Mouse (Mus musculus) limb, embryonic 13.5 days (tissue): ENCODE results near the gene Thap7. TPM values are rescaled to one million over a fixed set of nuclear protein-coding genes. Genes with fewer than 3 reads are reported as not detected.

Experiments used
- ATAC-seq: fragments of 200-750 bp; cut with Nextera tagmentation; 2 replicates; pipeline ENCODE4 v1.8.0; 2017; ENCODE audit warnings: low read depth, moderate number of reproducible peaks, moderate TSS enrichment; ENCODE audit not compliant: low FRiP score
- H3K27ac ChIP-seq: fragments of 300-500 bp; sonication (generic); 2 replicates; pipeline ENCODE4 v1.5.1; 2015; ENCODE audit warnings: inconsistent platforms, mild to moderate bottlenecking, moderate library complexity
- H3K27me3 ChIP-seq: fragments of 300-500 bp; sonication (generic); 2 replicates; pipeline ENCODE4 v1.6.1; 2015; ENCODE audit warnings: mild to moderate bottlenecking, inconsistent platforms
- H3K36me3 ChIP-seq: fragments of 300-500 bp; sonication (generic); 2 replicates; pipeline ENCODE4 v1.6.1; 2015; ENCODE audit warnings: inconsistent platforms, mild to moderate bottlenecking, moderate library complexity
- H3K4me1 ChIP-seq: fragments of 300-500 bp; sonication (generic); 2 replicates; pipeline ENCODE4 v1.6.1; 2015; ENCODE audit warnings: inconsistent platforms
- H3K4me2 ChIP-seq: fragments of 300-500 bp; sonication (generic); replicated peaks from 2 replicates; pipeline ENCODE4 v1.6.1; 2015; ENCODE audit warnings: inconsistent platforms, mild to moderate bottlenecking, moderate library complexity
- H3K4me3 ChIP-seq: fragments of 300-500 bp; sonication (generic); 2 replicates; pipeline ENCODE4 v1.5.1; 2015; ENCODE audit warnings: moderate library complexity, mild to moderate bottlenecking, inconsistent platforms
- H3K9ac ChIP-seq: fragments of 300-500 bp; sonication (generic); 2 replicates; pipeline ENCODE4 v1.6.1; 2015; ENCODE audit warnings: mild to moderate bottlenecking, inconsistent platforms
- H3K9me3 ChIP-seq: fragments of 300-500 bp; sonication (generic); 2 replicates; pipeline ENCODE4 v1.6.1; 2016; ENCODE audit warnings: inconsistent platforms
- WGBS: fragments of 180-500 bp; shearing (Covaris S2); methylation state at CpG from one replicate; pipeline ENCODE4 v1.1.7; 2015; 5-methylcytosine and 5-hydroxymethylcytosine counted together
- polyA plus RNA-seq: library from polyadenylated mRNA; unstranded; fragments of >200 nt; fragmentation: Nextera tagmentation; extraction: Ambion mirVana; gene quantifications from 2 replicates; pipeline ENCODE4 v1.2.1, GENCODE M21; 2015

Gene Thap7
- polyA plus RNA-seq, 1 experiment from 2014 or later, result 75.2 TPM

DNA sequence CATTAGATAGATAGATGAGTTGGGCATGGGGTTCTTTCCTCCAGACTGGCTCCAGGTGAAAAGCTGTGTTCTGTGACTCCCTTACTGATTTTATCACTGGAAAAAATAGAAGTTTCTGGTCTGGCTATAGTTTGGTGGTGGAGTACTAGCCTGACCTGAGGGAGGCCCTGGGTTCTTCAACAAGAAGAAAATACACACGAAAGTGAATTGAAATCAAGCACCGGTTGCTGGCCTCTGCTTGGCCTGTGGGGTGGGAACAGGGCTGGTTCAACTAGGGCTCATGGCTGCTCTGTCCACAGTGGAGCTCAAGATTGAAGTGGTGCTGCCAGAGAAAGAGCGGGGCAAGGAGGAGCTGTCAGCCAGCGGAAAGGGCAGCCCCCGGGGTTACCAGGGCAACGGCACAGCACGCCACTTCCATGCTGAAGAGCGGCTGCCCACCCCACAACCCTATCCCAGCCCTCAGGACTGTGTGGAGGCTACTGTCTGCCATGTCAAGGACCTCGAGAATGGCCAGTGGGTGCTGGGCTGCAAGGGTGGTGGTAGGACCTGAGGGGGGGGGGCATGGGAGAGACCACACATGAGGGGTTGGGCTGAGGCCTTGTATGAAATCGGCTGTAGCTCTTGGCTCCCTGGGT lies 31.6 kb downstream of the Thap7 start:
- Histone ChIP-seq H3K9ac (no peak overlapping the region), H3K4me2 (no peak overlapping the region), H3K9me3 (no peaks in the 10 kb centered on the region), H3K36me3 (no peaks in the 10 kb centered on the region), H3K4me1 (peaks cover 9% of the 10 kb centered on the region), H3K4me3 (no peak overlapping the region), H3K27me3 (peaks cover 5% of the 10 kb centered on the region; the same call in 1 of the 2 replicates), H3K27ac (no peak overlapping the region)
- ATAC-seq, result peak; percentile 17; the same call in 1 of the 2 replicates
- WGBS, result 28% methylated on average over 10 of the region's 10 CpGs

GRCm38 (mm10) chr16:17496499-17497305 lies 34.2 kb downstream of the Thap7 start:
- Histone ChIP-seq H3K4me3 (no peak overlapping the region), H3K9me3 (no peaks in the 10 kb centered on the region), H3K36me3 (no peaks in the 10 kb centered on the region), H3K9ac (0 out of 2 replicates have a peak overlapping the region, but pooled peaks have one; percentile 35), H3K4me2 (no peak overlapping the region), H3K27ac (peak overlapping the region; percentile 33; the same call in 1 of the 2 replicates), H3K4me1 (peaks cover 9% of the 10 kb centered on the region), H3K27me3 (peaks cover 5% of the 10 kb centered on the region)
- peak; percentile 50; the same call in 1 of the 2 replicates for ATAC-seq
- WGBS, result 49% methylated on average over 2 of the region's 2 CpGs

DNA sequence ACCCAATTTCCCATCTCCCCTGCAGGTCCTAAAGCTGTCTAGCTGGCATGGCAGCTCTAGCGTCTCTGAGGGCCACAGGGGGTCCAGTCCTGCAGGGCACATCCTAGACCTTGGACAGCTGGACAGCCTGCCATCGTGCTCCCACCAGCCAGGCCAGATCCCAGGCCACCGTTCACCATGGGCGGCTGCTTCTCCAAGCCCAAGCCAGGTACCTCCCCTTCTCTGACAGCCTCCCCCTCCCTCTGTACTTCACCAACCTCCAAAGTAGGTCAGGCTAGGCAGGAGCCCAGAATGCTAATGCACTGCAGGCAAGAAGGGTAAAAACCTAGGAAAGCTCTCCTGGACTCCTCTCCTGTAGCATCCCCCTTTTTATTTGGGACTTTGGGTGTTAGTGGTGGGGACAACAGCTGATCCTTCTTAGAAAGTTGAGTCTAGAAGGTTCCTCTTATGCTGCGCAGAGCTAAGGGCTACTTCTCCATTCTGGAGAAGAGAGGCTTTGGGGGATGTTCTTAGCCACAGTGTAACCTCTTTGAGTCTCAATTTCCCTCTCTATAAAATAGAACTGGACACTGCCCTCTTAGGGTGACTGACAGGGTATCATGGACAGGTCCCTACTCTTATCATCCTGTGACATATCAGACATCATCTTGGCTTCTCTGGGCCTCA lies 38.9 kb downstream of the Thap7 start:
- Histone ChIP-seq H3K27ac (no peak overlapping the region), H3K4me1 (peaks cover 22% of the 10 kb centered on the region), H3K4me3 (no peak overlapping the region), H3K9ac (no peak overlapping the region), H3K27me3 (peaks cover 39% of the 10 kb centered on the region), H3K36me3 (peaks cover 10% of the 10 kb centered on the region), H3K9me3 (no peaks in the 10 kb centered on the region), H3K4me2 (no peak overlapping the region)
- no peak for ATAC-seq
- WGBS, result 59% methylated on average over 5 of the region's 5 CpGs

DNA sequence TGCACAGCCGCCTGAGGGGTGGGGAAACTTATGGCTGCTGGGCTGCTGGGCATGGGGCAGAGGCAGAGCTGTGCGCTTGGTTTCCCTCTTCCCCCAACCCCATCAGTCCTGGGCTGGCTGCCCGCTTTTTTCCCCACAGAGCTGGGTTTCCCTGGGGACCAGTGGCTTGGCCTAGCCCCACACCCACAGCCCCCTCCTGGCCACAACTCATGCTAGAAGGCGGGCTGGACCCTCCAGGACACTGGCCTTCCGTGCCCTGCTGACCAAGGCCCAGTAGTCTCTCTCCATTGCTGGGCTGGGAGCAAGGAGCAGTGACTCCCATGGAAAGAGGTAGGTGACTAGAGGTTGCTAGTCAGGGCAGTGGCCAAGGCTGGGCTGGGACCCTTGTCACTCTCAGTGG lies 39.8 kb downstream of the Thap7 start:
- WGBS, result 77% methylated on average over 5 of the region's 5 CpGs
- H3K4me1 ChIP-seq, result peaks cover 13% of the 10 kb centered on the region
- ATAC-seq, result no peak
- H3K9ac ChIP-seq, result no peak overlapping the region
- H3K9me3 ChIP-seq, result no peaks in the 10 kb centered on the region
- H3K4me2 ChIP-seq, result no peak overlapping the region
- no peak overlapping the region for H3K27ac ChIP-seq
- H3K27me3 ChIP-seq, result peaks cover 39% of the 10 kb centered on the region
- H3K36me3 ChIP-seq, result peaks cover 18% of the 10 kb centered on the region
- H3K4me3 ChIP-seq, result no peak overlapping the region

GRCm38 (mm10) chr16:17489469-17490111 lies 41.3 kb downstream of the Thap7 start, which contains the start of gene Aifm3:
TSS of gene Aifm3 (plus strand) at chr16:17489611.
- peak within 1 kb of the TSS; percentile 65 for H3K9ac ChIP-seq
- peaks cover 12% of the 10 kb centered on the region for H3K4me1 ChIP-seq
- H3K9me3 ChIP-seq, result no peaks in the 10 kb centered on the region
- peak within 1 kb of the TSS; percentile 50 for H3K4me3 ChIP-seq
- H3K36me3 ChIP-seq, result peaks cover 34% of the 10 kb centered on the region
- H3K27me3 ChIP-seq, result peaks cover 39% of the 10 kb centered on the region
- peak within 1 kb of the TSS; percentile 83 for H3K4me2 ChIP-seq
- 1% methylated on average over 47 of the region's 47 CpGs for WGBS
- peak; percentile 68 for ATAC-seq
- H3K27ac ChIP-seq, result no peak within 1 kb of the TSS

GRCm38 (mm10) chr16:17488478-17489468 lies 42.2 kb downstream of the Thap7 start:
- peaks cover 39% of the 10 kb centered on the region for H3K27me3 ChIP-seq
- peak overlapping the region; percentile 83 for H3K4me2 ChIP-seq
- H3K4me3 ChIP-seq, result peak overlapping the region; percentile 50
- peaks cover 42% of the 10 kb centered on the region for H3K36me3 ChIP-seq
- H3K27ac ChIP-seq, result no peak overlapping the region
- peaks cover 12% of the 10 kb centered on the region for H3K4me1 ChIP-seq
- no peaks in the 10 kb centered on the region for H3K9me3 ChIP-seq
- WGBS, result 49% methylated on average over 14 of the region's 14 CpGs
- H3K9ac ChIP-seq, result peak overlapping the region; percentile 65; the same call in 1 of the 2 replicates
- ATAC-seq, result peak; percentile 28; the same call in 1 of the 2 replicates

- ATAC-seq, result no peak
- Histone ChIP-seq H3K4me2 (no peak overlapping the region), H3K9ac (no peak overlapping the region), H3K9me3 (no peaks in the 10 kb centered on the region), H3K27me3 (peaks cover 32% of the 10 kb centered on the region), H3K36me3 (peaks cover 54% of the 10 kb centered on the region), H3K4me1 (peaks cover 12% of the 10 kb centered on the region), H3K27ac (no peak overlapping the region), H3K4me3 (no peak overlapping the region)
- 42% methylated on average over 3 of the region's 3 CpGs for WGBS
Observed at GRCm38 (mm10) chr16:17486505-17486904, 44.4 kb downstream of the Thap7 start.

GRCm38 (mm10) chr16:17481465-17481864 lies 49.5 kb downstream of the Thap7 start:
- Histone ChIP-seq H3K36me3 (peaks cover 54% of the 10 kb centered on the region), H3K9me3 (no peaks in the 10 kb centered on the region), H3K4me2 (no peak overlapping the region), H3K27ac (no peak overlapping the region), H3K9ac (no peak overlapping the region), H3K4me1 (no peaks in the 10 kb centered on the region), H3K4me3 (no peak overlapping the region), H3K27me3 (no peaks in the 10 kb centered on the region)
- no peak for ATAC-seq
- WGBS, result 91% methylated on average over 2 of the region's 2 CpGs

- Histone ChIP-seq H3K9ac (no peak overlapping the region), H3K27me3 (no peaks in the 10 kb centered on the region), H3K36me3 (peaks cover 39% of the 10 kb centered on the region), H3K27ac (no peak overlapping the region), H3K4me2 (no peak overlapping the region), H3K4me1 (no peaks in the 10 kb centered on the region), H3K4me3 (no peak overlapping the region), H3K9me3 (no peaks in the 10 kb centered on the region)
- ATAC-seq, result no peak
- WGBS, result 77% methylated on average over 4 of the region's 4 CpGs
Observed at GRCm38 (mm10) chr16:17478331-17478943, 52.5 kb downstream of the Thap7 start.
